Mouse (Mus musculus): ENCODE measurements around the gene Lmx1a. TPM values are rescaled to one million over a fixed set of nuclear protein-coding genes. Genes with fewer than 3 reads are reported as not detected.
A peak's percentile ranks its signal among the peaks of the same experiment; 100 is the strongest.

Lmx1a gene
- polyA plus RNA-seq, 1 experiment from 2014 or later = 0.63 TPM

DNA sequence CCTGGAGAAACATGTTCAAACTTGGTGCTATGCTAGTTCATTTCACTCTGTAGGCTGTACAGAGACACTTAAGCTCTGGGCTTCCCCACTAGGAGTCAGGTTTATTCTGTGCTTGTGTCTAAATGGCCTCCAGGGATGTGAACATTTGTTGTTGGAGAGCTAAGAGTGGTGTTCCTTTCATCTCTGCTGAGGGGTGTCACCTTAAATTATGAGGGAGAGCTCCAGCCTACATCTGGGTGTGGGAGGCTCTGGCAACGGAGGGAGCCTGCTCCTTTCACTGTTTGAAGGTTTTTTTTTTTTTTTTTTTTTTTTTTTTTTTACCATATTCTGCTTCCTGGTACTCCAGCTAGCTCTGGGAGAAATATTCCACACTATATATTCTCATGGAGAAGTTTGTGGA, 132.1 kb downstream of the Lmx1a start:
- no peak overlapping the region for H3K9ac ChIP-seq
- H3K36me3 ChIP-seq = no peaks in the 10 kb centered on the region
- no peaks in the 10 kb centered on the region for H3K9me3 ChIP-seq
- 5% methylated on average over 1 of the region's 1 CpGs for WGBS
- no peak overlapping the region for H3K27ac ChIP-seq
- no peak overlapping the region for H3K4me3 ChIP-seq
- H3K27me3 ChIP-seq = no peaks in the 10 kb centered on the region
- H3K4me1 ChIP-seq = peaks cover 15% of the 10 kb centered on the region
- H3K4me2 ChIP-seq = no peak overlapping the region
- no peak for ATAC-seq (ENCODE audit: insufficient number of reproducible peaks, insufficient read depth, low FRiP score, low TSS enrichment, low read depth)

DNA sequence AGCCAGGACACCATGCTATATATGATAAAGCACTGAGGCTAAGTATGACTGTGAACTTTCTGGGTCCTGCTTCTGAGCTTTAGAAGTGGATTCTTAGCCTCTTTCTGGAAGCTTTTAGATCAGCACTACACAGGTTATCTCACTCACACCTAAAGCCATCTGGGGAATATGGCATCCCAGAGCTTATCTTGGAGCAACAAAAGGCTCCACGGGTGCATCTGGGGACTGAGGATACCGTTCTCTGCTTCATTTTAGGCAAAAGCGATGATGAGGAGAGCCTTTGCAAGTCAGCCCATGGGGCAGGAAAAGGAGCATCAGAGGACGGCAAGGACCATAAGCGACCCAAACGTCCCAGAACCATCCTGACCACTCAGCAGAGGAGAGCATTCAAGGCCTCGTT, 141.3 kb downstream of the Lmx1a start:
- H3K36me3 ChIP-seq = no peaks in the 10 kb centered on the region
- 89% methylated on average over 7 of the region's 7 CpGs for WGBS
- no peak overlapping the region for H3K9ac ChIP-seq
- no peak for ATAC-seq (ENCODE audit: insufficient number of reproducible peaks, insufficient read depth, low FRiP score, low TSS enrichment, low read depth)
- no peaks in the 10 kb centered on the region for H3K9me3 ChIP-seq
- H3K4me1 ChIP-seq = no peaks in the 10 kb centered on the region
- H3K4me3 ChIP-seq = no peak overlapping the region
- no peak overlapping the region for H3K27ac ChIP-seq
- H3K4me2 ChIP-seq = no peak overlapping the region
- no peaks in the 10 kb centered on the region for H3K27me3 ChIP-seq

DNA sequence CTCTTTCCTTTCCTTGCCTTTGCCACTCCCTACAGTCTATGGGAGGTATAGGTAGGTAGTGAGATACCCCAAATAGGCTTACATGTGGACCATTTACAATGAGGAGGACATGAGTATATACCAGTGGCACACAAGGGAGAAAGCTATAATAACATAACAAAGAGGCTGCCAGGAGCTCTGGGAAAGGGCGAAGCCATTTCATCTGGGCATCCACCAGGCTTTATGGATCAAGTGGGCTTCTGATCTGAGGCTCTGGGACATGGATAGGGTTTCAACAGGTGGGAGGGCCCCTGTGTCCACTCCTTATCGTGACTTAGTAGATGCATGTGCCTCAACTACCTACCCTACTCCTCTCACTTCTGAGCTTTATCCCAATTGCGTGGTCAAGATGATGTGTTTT, 142.6 kb downstream of the Lmx1a start:
- H3K27ac ChIP-seq = no peak overlapping the region
- H3K4me2 ChIP-seq = no peak overlapping the region
- ATAC-seq (ENCODE audit: insufficient number of reproducible peaks, insufficient read depth, low FRiP score, low TSS enrichment, low read depth) = no peak
- H3K36me3 ChIP-seq = no peaks in the 10 kb centered on the region
- WGBS = 87% methylated on average over 3 of the region's 3 CpGs
- H3K4me1 ChIP-seq = no peaks in the 10 kb centered on the region
- no peak overlapping the region for H3K9ac ChIP-seq
- H3K27me3 ChIP-seq = no peaks in the 10 kb centered on the region
- no peak overlapping the region for H3K4me3 ChIP-seq
- H3K9me3 ChIP-seq = no peaks in the 10 kb centered on the region

DNA sequence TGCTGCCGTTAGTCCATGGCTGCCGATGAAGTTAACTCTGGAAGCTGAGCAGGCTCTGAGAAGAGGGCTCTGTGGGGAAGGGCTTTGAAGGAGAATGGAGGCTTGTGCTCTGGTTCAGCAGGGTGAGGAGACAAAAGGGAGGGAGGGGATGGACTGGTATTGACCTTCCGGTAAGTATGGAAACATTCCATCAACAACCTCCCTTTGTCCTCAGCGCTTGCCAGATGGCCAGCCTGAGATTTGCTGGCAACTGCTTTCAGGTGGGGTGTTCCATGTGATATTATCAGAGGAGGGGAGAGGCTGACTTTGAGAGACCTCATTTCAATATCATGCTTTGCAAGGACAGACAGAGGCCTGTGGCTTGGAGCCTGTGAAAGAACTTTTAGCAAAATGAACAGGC, 165.8 kb downstream of the Lmx1a start:
- Histone ChIP-seq H3K27ac (no peak overlapping the region), H3K27me3 (no peaks in the 10 kb centered on the region), H3K4me3 (no peak overlapping the region), H3K9me3 (no peaks in the 10 kb centered on the region), H3K4me2 (no peak overlapping the region), H3K9ac (no peak overlapping the region), H3K4me1 (no peaks in the 10 kb centered on the region), H3K36me3 (no peaks in the 10 kb centered on the region)
- no peak for ATAC-seq (ENCODE audit: insufficient number of reproducible peaks, insufficient read depth, low FRiP score, low TSS enrichment, low read depth)
- WGBS = 63% methylated on average over 4 of the region's 4 CpGs

DNA sequence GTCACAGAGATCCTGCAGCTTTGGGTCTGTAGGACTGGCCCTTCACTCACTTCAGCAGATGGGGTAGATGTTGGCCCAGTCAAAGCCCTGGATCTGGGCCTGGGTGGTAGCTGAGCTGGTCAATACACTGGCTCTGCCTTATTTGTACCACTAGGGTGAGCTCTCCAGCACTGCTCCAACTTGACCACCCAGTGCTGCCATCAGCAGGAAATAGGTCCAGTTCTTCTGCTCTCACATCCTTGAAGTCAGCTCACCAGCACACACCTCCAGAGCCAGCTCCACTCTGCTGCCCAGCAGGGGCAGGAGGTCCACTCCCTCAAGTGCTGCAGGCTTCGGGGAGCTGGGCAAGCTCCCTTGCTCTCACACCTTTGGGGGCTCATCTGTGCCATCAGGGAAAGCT, 183.0 kb downstream of the Lmx1a start:
- no peak for ATAC-seq (ENCODE audit: insufficient number of reproducible peaks, insufficient read depth, low FRiP score, low TSS enrichment, low read depth)
- 73% methylated on average over 1 of the region's 1 CpGs for WGBS
- no peak overlapping the region for H3K4me2 ChIP-seq

DNA sequence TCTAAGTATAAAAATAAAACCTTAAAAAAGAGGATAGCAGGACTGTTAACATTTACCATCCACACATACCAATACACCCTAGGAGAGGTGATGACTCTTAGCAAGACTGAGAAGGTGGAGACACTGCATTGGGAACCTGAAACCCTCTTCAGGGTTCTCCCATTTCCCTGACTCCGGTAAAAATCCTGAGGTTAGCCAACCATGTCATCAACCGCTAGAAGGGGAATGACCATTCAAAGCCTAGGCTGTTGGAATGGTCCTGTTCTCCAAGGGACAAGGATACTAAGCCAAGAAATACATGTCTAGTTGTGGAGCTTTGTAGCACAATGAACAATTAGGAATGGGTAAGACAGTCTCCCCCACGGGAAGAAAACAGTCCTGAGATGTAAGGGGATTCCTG, 185.1 kb downstream of the Lmx1a start:
- Histone ChIP-seq H3K4me1 (peaks cover 9% of the 10 kb centered on the region), H3K27me3 (no peaks in the 10 kb centered on the region; the same call in 1 of the 2 replicates), H3K9me3 (no peaks in the 10 kb centered on the region), H3K9ac (no peak overlapping the region), H3K4me2 (no peak overlapping the region), H3K27ac (no peak overlapping the region), H3K36me3 (no peaks in the 10 kb centered on the region), H3K4me3 (no peak overlapping the region)
- 57% methylated on average over 3 of the region's 3 CpGs for WGBS
- no peak for ATAC-seq (ENCODE audit: insufficient number of reproducible peaks, insufficient read depth, low FRiP score, low TSS enrichment, low read depth)

More for the DNA sequence above, 183.0 kb downstream of the Lmx1a start:
- Histone ChIP-seq H3K27ac (no peak overlapping the region), H3K27me3 (no peaks in the 10 kb centered on the region; the same call in 1 of the 2 replicates), H3K36me3 (no peaks in the 10 kb centered on the region), H3K9ac (no peak overlapping the region), H3K4me3 (no peak overlapping the region), H3K4me1 (no peaks in the 10 kb centered on the region), H3K9me3 (no peaks in the 10 kb centered on the region)

DNA sequence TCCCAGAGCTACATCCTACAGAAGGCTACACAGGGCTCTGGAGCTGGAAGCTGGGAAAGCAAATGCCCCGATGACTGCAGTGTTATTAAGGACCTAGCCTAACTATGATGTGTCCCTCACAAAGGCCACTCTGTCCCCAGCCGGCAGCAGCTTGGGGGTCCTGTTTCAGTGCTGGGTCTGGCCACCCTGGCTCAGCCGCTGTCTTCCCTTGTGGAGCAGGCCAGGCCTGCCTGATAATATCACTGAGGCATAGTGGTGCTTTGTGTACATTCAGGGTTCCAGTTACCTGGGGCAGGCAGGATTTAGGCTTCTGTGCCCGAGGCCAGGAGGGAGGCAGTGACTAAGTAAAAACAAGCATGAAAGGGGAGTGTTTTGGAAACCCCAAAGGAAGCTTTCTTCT, 188.9 kb downstream of the Lmx1a start:
- no peak overlapping the region for H3K4me3 ChIP-seq
- H3K36me3 ChIP-seq = no peaks in the 10 kb centered on the region
- H3K27me3 ChIP-seq = no peaks in the 10 kb centered on the region; the same call in 1 of the 2 replicates
- ATAC-seq (ENCODE audit: insufficient number of reproducible peaks, insufficient read depth, low FRiP score, low TSS enrichment, low read depth) = no peak
- H3K9me3 ChIP-seq = no peaks in the 10 kb centered on the region
- H3K4me1 ChIP-seq = peaks cover 9% of the 10 kb centered on the region
- WGBS = 11% methylated on average over 4 of the region's 4 CpGs
- H3K9ac ChIP-seq = no peak overlapping the region
- H3K27ac ChIP-seq = 0 out of 2 replicates have a peak overlapping the region, but pooled peaks have one; percentile 62
- H3K4me2 ChIP-seq = no peak overlapping the region

DNA sequence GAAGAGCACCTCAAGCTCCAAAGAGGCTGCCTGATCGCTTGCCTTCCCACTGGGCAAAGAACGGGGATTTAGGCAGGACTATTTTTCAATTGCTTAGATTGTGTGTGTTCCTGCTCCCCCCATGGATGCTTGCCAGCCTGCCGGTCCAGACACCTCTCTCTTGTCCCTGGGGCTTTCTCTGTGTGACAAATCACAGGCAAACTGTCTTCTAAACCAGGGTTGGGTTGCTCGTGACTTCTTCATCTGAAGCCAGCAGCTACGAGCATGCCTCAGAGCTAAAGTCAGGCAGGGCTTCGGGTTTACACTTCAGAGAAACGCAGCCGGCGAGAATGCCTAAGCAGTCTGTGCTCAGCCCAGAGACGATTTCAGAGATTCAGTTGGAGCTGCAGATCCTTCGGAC, 189.3 kb downstream of the Lmx1a start:
- WGBS = 42% methylated on average over 11 of the region's 11 CpGs
- H3K9me3 ChIP-seq = no peaks in the 10 kb centered on the region
- no peaks in the 10 kb centered on the region for H3K36me3 ChIP-seq

DNA sequence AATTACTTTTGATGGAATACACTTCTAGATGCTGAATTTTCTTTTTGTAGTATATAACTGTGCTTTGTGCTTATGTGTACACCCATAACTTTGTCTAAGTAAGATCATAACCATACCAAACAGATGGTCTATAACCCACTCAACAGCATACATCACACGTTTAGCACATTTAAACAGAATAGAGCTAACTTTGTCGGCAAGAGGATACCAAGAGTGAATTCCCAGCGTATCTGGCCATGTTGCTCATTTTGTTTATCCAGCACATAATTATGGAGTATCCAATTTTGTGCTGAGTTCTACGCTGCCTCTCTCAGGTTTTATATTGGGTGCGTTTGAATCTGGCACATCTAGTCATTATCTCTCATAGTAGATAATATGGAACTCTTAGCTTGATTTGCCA, 196.7 kb downstream of the Lmx1a start:
- 93% methylated on average over 5 of the region's 5 CpGs for WGBS

More for the DNA sequence above, 189.3 kb downstream of the Lmx1a start:
- Histone ChIP-seq H3K27me3 (no peaks in the 10 kb centered on the region), H3K4me1 (peaks cover 9% of the 10 kb centered on the region), H3K4me3 (no peak overlapping the region), H3K9ac (no peak overlapping the region), H3K27ac (peak overlapping the region; percentile 62), H3K4me2 (no peak overlapping the region)
- no peak for ATAC-seq (ENCODE audit: insufficient number of reproducible peaks, insufficient read depth, low FRiP score, low TSS enrichment, low read depth)

DNA sequence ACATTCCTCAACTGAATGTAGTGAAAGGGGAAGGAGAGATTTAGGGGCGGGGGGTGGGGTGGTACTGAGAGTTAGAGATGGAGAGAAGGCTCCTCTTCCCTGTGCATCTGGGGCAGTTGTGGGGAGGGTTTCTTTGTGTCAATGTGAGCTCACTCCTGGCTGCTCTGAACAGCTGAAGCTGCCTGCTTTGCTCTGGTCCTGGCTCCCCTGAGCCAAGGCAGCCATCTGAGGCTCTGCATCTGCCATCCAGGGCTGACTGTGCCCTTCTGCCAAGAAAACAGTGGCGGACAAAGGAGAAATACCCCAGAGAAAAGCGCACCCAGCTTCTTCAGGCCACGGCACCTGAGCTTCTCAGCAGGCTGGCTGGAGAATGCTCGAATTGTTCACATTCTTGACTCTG, 199.1 kb downstream of the Lmx1a start:
- Histone ChIP-seq H3K36me3 (no peaks in the 10 kb centered on the region), H3K9me3 (no peaks in the 10 kb centered on the region), H3K27ac (no peak overlapping the region), H3K4me1 (peaks cover 11% of the 10 kb centered on the region), H3K9ac (no peak overlapping the region), H3K4me2 (peak overlapping the region; percentile 52), H3K4me3 (no peak overlapping the region), H3K27me3 (peaks cover 9% of the 10 kb centered on the region; the same call in 1 of the 2 replicates)
- no peak for ATAC-seq (ENCODE audit: insufficient number of reproducible peaks, insufficient read depth, low FRiP score, low TSS enrichment, low read depth)
- 65% methylated on average over 5 of the region's 5 CpGs for WGBS

More for the DNA sequence above, 196.7 kb downstream of the Lmx1a start:
- Histone ChIP-seq H3K9ac (no peak overlapping the region), H3K4me3 (no peak overlapping the region), H3K4me1 (no peaks in the 10 kb centered on the region), H3K36me3 (no peaks in the 10 kb centered on the region), H3K27ac (no peak overlapping the region), H3K27me3 (peaks cover 9% of the 10 kb centered on the region; the same call in 1 of the 2 replicates), H3K4me2 (no peak overlapping the region), H3K9me3 (no peaks in the 10 kb centered on the region)
- ATAC-seq (ENCODE audit: insufficient number of reproducible peaks, insufficient read depth, low FRiP score, low TSS enrichment, low read depth) = no peak

DNA sequence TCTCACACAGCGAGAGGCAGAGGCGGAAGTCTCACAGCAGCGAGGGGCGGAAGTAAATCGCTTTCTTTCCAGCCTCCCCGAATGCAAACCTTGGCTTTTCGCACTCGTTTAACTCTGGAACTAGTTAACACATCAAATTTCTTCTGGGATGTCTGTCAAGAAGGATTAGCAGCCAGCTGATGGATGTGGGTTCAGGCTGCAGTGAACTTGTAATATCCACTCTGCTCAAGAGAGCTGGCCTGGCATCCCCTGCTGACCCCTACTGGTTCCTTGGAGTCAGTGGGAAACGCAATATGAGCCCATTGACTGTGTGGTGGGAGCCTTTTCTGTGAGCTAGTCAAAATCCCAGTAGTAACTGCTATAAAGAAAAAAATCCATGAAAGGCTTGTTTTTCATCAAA, 199.8 kb downstream of the Lmx1a start:
- H3K4me2 ChIP-seq = peak overlapping the region; percentile 52
- H3K4me1 ChIP-seq = peaks cover 11% of the 10 kb centered on the region
- H3K9ac ChIP-seq = peak overlapping the region; percentile 4; the same call in 1 of the 2 replicates
- H3K9me3 ChIP-seq = no peaks in the 10 kb centered on the region
- H3K4me3 ChIP-seq = peak overlapping the region; percentile 19; the same call in 1 of the 2 replicates
- 5% methylated on average over 9 of the region's 9 CpGs for WGBS
- no peak for ATAC-seq (ENCODE audit: insufficient number of reproducible peaks, insufficient read depth, low FRiP score, low TSS enrichment, low read depth)
- H3K27me3 ChIP-seq = peaks cover 9% of the 10 kb centered on the region; the same call in 1 of the 2 replicates
- no peak overlapping the region for H3K27ac ChIP-seq
- no peaks in the 10 kb centered on the region for H3K36me3 ChIP-seq

DNA sequence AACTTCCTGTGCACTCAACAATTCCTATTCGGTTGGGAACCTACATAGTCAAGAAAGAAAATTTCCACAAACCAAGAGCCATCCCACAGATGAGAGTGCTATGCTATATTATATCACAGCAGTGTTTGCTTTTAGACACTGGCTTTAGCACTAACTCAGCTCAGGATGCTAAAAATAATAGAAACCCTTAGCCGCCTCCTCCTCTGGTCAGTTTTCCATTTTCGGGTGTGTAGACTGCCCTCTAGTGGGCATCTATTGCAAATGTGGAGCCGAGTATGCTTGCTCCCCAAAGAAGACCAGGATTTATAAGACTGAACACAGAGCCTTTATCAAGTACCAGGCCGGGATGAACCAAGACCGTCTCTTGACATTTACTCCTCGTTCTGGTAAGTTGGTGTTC, 207.2 kb downstream of the Lmx1a start:
- ATAC-seq (ENCODE audit: insufficient number of reproducible peaks, insufficient read depth, low FRiP score, low TSS enrichment, low read depth) = no peak
- no peak overlapping the region for H3K4me2 ChIP-seq
- WGBS = 29% methylated on average over 7 of the region's 7 CpGs

More for the DNA sequence above, 207.2 kb downstream of the Lmx1a start:
- H3K27me3 ChIP-seq = no peaks in the 10 kb centered on the region
- no peak overlapping the region for H3K27ac ChIP-seq
- no peaks in the 10 kb centered on the region for H3K9me3 ChIP-seq
- H3K36me3 ChIP-seq = no peaks in the 10 kb centered on the region
- peaks cover 11% of the 10 kb centered on the region for H3K4me1 ChIP-seq
- no peak overlapping the region for H3K4me3 ChIP-seq
- no peak overlapping the region for H3K9ac ChIP-seq
